Mouse (Mus musculus) midbrain, postnatal 0 days (tissue): ENCODE results near the gene Cldn10. TPM values are rescaled to one million over a fixed set of nuclear protein-coding genes. Genes with fewer than 3 reads are reported as not detected.

ENCODE experiments used
- ATAC-seq: fragments of 200-750 bp; cut with Nextera tagmentation; 2 replicates; pipeline ENCODE4 v1.8.0; 2017; ENCODE audit warnings: moderate number of reproducible peaks, mild to moderate bottlenecking, moderate TSS enrichment, moderate library complexity; ENCODE audit not compliant: low FRiP score
- DNase-seq: peaks from one replicate; pipeline ENCODE4 v3.0.0-alpha.2; 2015; ENCODE audit warnings: low spot score
- H3K27ac ChIP-seq: fragments of 300-500 bp; sonication (generic); 2 replicates; pipeline ENCODE4 v1.5.1; 2014; ENCODE audit warnings: low read depth, mild to moderate bottlenecking, low read length, mixed read lengths
- H3K27me3 ChIP-seq: fragments of 300-500 bp; sonication (generic); 2 replicates; pipeline ENCODE4 v1.6.1; 2014; ENCODE audit warnings: low read length, control low read depth, mixed read lengths; ENCODE audit not compliant: insufficient read depth
- H3K36me3 ChIP-seq: fragments of 300-500 bp; sonication (generic); 2 replicates; pipeline ENCODE4 v1.6.1; 2014; ENCODE audit warnings: low read length, control low read depth, mixed read lengths; ENCODE audit not compliant: insufficient read depth
- H3K4me1 ChIP-seq: fragments of 300-500 bp; sonication (generic); 2 replicates; pipeline ENCODE4 v1.6.1; 2014; ENCODE audit warnings: mild to moderate bottlenecking, control low read depth, antibody characterized with exemption, low read length, mixed read lengths; ENCODE audit not compliant: insufficient read depth
- H3K4me2 ChIP-seq: fragments of 300-500 bp; sonication (generic); 2 replicates; pipeline ENCODE4 v1.6.1; 2014; ENCODE audit warnings: low read depth, mild to moderate bottlenecking, low read length, mixed read lengths; ENCODE audit not compliant: poor library complexity, severe bottlenecking
- H3K4me3 ChIP-seq: fragments of 300-500 bp; sonication (generic); 2 replicates; pipeline ENCODE4 v1.5.1; 2014; ENCODE audit warnings: low read depth, mild to moderate bottlenecking, low read length, moderate library complexity
- H3K9ac ChIP-seq: fragments of 300-500 bp; sonication (generic); replicated peaks from 2 replicates; pipeline ENCODE4 v1.6.1; 2014; ENCODE audit warnings: mild to moderate bottlenecking, low read length, moderate library complexity, mixed read lengths; ENCODE audit not compliant: poor library complexity, severe bottlenecking
- H3K9me3 ChIP-seq: fragments of 300-500 bp; sonication (generic); 2 replicates; pipeline ENCODE4 v1.6.1; 2016; ENCODE audit warnings: low read length, control low read depth
- CTCF ChIP-seq: IDR thresholded peaks from 2 replicates; pipeline ENCODE4 v1.5.1; 2016; ENCODE audit warnings: antibody characterized with exemption, mild to moderate bottlenecking
- WGBS: fragments of 180-500 bp; shearing (Covaris S2); extraction: QIAGEN DNeasy Blood & Tissue Kit; methylation state at CpG from one replicate; pipeline ENCODE4 v1.1.7; 2014; 5-methylcytosine and 5-hydroxymethylcytosine counted together
- polyA plus RNA-seq: library from polyadenylated mRNA; unstranded; fragments of >200 nt; fragmentation: Nextera tagmentation; extraction: Ambion mirVana; gene quantifications from 2 replicates; pipeline ENCODE4 v1.2.1, GENCODE M21; 2015
- total RNA-seq: library from RNA; depleted of rRNA; stranded (reverse); fragments of >200 nt; gene quantifications from 2 replicates; pipeline ENCODE4 v1.2.3, GENCODE M21; 2014

The Cldn10 gene
- total and polyA plus RNA-seq, 2 experiments from 2014 or later = 11.8 to 24.1 TPM

- Histone ChIP-seq H3K4me1 (peaks cover 5% of the 10 kb centered on the region; the same call in 1 of the 2 replicates), H3K9me3 (no peaks in the 10 kb centered on the region), H3K4me3 (peak overlapping the region; percentile 46), H3K27me3 (peaks cover 7% of the 10 kb centered on the region; the same call in 1 of the 2 replicates), H3K9ac (0 out of 2 replicates have a peak overlapping the region, but pooled peaks have one; percentile 15), H3K27ac (no peak overlapping the region), H3K36me3 (no peaks in the 10 kb centered on the region), H3K4me2 (peak overlapping the region; percentile 83)
- 1% methylated on average over 41 of the region's 48 CpGs for WGBS
- ATAC-seq = peak; percentile 79
- no peak for TF ChIP-seq CTCF
- DNase-seq = peak; percentile 33
Measured at GRCm38 (mm10) chr14:118854371-118855114, 66.8 kb downstream of the Cldn10 start.

DNA sequence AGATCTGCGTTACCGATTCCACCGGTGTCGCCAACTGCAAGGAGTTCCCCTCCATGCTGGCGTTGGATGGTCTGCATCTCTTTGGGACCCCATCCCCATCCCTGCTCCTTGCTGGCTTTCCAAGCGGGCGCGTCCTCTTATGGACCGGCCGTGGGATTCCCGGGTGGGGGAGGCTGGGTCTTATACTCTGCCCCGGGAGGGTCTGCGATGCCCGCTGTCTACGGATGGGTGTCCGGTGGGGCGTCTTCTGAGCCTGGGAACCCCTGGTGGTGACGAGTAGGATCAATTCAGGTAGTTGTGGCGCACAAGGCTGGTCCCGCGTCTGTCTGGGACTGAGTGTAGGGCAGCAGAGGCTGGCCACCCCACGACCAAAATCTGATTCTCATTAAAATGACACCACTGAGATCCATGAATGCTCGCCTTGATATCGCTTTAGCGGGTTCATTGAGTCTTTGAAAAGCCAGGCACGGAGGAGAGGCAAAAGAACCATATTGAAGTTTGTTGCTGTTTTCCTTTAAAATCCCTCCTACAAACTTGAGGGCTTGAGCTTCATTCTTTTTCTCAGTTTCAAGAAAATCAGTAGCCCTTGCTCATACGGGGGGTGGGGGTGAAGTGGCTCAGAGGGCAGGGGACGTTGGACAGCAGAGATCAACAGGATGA, 67.6 kb downstream of the Cldn10 start:
- H3K4me2 ChIP-seq = peak overlapping the region; percentile 83
- H3K9me3 ChIP-seq = no peaks in the 10 kb centered on the region
- peak; percentile 35 for TF ChIP-seq CTCF
- H3K9ac ChIP-seq = 0 out of 2 replicates have a peak overlapping the region, but pooled peaks have one; percentile 15
- no peak for DNase-seq
- WGBS = under 1% methylated on average over 28 of the region's 28 CpGs
- H3K4me1 ChIP-seq = peaks cover 5% of the 10 kb centered on the region; the same call in 1 of the 2 replicates
- peak; percentile 62 for ATAC-seq
- no peaks in the 10 kb centered on the region for H3K36me3 ChIP-seq
- H3K27ac ChIP-seq = no peak overlapping the region
- H3K4me3 ChIP-seq = peak overlapping the region; percentile 46
- H3K27me3 ChIP-seq = peaks cover 7% of the 10 kb centered on the region; the same call in 1 of the 2 replicates

GRCm38 (mm10) chr14:118856563-118856962, 68.9 kb downstream of the Cldn10 start:
- no peak overlapping the region for H3K9ac ChIP-seq
- no peaks in the 10 kb centered on the region for H3K9me3 ChIP-seq
- no peaks in the 10 kb centered on the region for H3K36me3 ChIP-seq
- DNase-seq (no peak), ATAC-seq (no peak)
- peaks cover 7% of the 10 kb centered on the region; the same call in 1 of the 2 replicates for H3K27me3 ChIP-seq
- no peak overlapping the region for H3K27ac ChIP-seq
- H3K4me2 ChIP-seq = no peak overlapping the region
- 79% methylated on average over 6 of the region's 6 CpGs for WGBS
- TF ChIP-seq CTCF = no peak
- H3K4me3 ChIP-seq = no peak overlapping the region
- H3K4me1 ChIP-seq = peaks cover 5% of the 10 kb centered on the region; the same call in 1 of the 2 replicates

GRCm38 (mm10) chr14:118858318-118858717, 70.6 kb downstream of the Cldn10 start:
- TF ChIP-seq CTCF = no peak
- Histone ChIP-seq H3K9ac (no peak overlapping the region), H3K4me3 (no peak overlapping the region), H3K36me3 (no peaks in the 10 kb centered on the region), H3K27ac (no peak overlapping the region), H3K27me3 (peaks cover 7% of the 10 kb centered on the region; the same call in 1 of the 2 replicates), H3K4me1 (peaks cover 5% of the 10 kb centered on the region; the same call in 1 of the 2 replicates), H3K9me3 (no peaks in the 10 kb centered on the region), H3K4me2 (no peak overlapping the region)
- WGBS = 77% methylated on average over 6 of the region's 6 CpGs
- DNase-seq (no peak), ATAC-seq (no peak)

- Histone ChIP-seq H3K4me1 (no peaks in the 10 kb centered on the region), H3K36me3 (no peaks in the 10 kb centered on the region), H3K27ac (no peak overlapping the region), H3K4me2 (no peak overlapping the region), H3K9ac (no peak overlapping the region), H3K4me3 (no peak overlapping the region), H3K9me3 (no peaks in the 10 kb centered on the region), H3K27me3 (no peaks in the 10 kb centered on the region)
- TF ChIP-seq CTCF = no peak
- no peak for ATAC-seq
- WGBS = 65% methylated on average over 7 of the region's 7 CpGs
- no peak for DNase-seq
Measured at GRCm38 (mm10) chr14:118862253-118862652, 74.5 kb downstream of the Cldn10 start.

- Histone ChIP-seq H3K9me3 (no peaks in the 10 kb centered on the region), H3K27me3 (no peaks in the 10 kb centered on the region), H3K4me3 (no peak overlapping the region), H3K9ac (no peak overlapping the region), H3K36me3 (no peaks in the 10 kb centered on the region), H3K4me2 (no peak overlapping the region), H3K27ac (no peak overlapping the region), H3K4me1 (no peaks in the 10 kb centered on the region)
- DNase-seq (no peak), ATAC-seq (no peak)
- no peak for TF ChIP-seq CTCF
- 51% methylated on average over 4 of the region's 4 CpGs for WGBS
Measured at GRCm38 (mm10) chr14:118864905-118865304, 77.2 kb downstream of the Cldn10 start.
